Mouse (Mus musculus) left cerebral cortex, adult 8-10 months (tissue): ENCODE data around the gene Vps41. TPM values are rescaled to one million over a fixed set of nuclear protein-coding genes. Genes with fewer than 3 reads are reported as not detected.

Experiments used
- DNase-seq, 2 experiments: peaks; one replicate each; pipeline ENCODE4 v3.0.0; 2022; ENCODE audit warnings: low spot score in 2 of 2
- total RNA-seq, 4 experiments: library from RNA; stranded (reverse); gene quantifications; 2 replicates each; pipeline ENCODE4 v1.2.4; 2022

The Vps41 gene
- total RNA-seq, 4 experiments from 2014 or later: 153 to 164 (median 154) TPM

- no peak for DNase-seq
Observed at GRCm38 (mm10) chr13:18791724-18792123, 74.6 kb downstream of the Vps41 start.

DNA sequence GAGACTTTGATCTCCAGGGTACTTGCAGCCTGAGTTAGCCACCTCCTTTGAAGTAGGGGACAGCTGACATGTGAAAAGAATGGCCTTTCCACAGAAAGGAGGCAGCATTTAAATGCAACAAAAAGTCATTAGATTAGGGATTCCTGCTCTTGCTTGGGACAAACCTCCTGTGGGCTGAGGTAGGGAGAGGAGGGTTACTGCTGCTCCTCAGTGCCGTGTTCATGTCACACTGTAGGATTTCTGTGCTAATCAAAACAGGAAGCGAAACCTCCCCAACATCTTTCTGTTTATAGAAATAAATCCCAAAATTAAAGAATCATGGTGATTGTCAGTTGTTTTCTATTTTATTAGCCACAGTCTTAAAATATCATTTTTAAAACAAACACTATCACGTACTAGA lies 77.4 kb downstream of the Vps41 start:
- no peak for DNase-seq

DNA sequence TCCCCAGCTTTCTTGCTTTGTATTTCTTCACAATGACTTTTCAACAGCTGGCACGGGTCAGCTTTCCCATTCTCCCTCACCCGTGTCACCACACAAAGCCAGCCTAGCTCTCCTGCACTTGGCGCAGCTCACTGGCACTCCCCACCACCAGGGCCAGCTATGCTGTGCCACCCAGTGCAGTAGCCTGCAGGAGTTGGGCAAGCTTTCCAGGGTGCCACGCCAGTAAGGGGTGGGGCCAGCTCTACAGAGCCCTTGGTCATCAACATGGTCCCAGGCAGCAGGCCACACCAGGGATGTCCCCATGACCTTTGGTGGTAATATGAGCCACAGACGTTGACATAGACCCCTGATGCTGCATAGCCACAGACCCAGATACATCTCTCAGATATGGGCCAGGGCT lies 80.5 kb downstream of the Vps41 start:
- no peak for DNase-seq

DNA sequence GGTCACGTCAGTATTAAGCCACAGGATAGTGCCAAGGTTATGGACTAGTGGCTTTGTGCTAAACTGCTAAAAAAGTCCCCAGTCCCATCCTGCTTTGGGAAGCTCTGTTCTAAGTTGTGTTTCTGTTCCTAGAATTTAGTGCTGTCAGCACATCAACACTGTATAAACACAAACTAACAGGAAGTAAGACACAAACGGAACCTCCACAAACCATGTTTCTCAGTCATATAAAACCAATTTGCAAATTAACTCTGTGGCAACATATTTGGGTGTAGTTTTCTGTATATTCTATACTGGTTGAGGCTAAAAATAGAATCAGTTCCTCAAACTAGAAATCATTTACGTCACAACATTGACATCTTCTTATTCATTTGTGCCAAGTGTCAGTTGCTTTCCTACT lies 83.3 kb downstream of the Vps41 start:
- DNase-seq: no peak

DNA sequence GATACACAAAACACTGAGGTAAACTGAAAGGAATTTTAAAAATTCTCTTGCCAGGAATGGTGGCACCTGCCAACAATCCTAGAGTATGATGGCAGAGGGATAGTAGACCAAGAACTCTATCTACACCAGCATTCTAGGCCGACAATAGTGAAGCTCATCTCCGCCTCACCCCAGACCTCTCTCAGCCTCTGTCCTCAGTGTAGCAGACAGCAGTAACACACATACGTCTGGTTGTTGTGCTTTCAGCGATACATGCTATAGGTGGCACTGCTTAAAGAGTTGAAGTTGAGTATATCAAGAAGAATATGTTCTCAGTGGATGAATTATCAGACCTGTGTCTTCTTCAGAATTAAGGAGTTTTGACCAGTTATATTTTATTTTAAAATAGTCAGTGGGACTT lies 92.4 kb downstream of the Vps41 start:
- DNase-seq: no peak

DNA sequence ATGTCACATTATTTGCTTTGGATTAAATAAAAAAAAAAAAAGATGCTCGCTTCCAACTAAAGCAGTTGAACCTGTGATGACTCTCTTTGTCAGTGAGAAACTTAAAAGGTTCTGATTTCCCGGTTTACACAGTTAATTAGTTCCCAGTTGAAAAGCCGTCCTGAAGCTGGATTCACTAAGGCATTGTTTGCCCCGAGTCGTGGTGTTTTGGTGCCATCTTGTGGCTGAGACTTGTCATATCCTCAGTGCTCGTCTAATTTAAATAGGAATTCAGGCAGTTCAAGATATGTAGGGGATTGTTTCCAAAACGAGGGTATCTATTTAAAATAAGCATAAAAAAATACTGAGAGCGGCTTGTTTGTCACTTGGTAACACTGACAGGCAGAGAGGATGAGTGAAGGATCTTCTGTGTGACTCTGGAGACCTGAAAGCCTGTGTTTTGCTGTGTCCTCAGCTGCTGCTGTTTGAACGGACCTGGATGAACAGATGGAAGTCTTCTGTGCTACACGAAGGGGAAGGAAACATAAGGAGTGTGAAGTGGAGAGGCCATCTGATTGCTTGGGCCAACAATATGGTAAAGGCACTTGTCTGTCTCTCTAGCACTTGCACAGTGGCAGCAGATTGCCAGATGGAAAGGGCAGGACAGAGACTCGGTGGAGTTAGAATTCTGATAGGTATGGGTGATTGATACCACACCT lies 93.0 kb downstream of the Vps41 start:
- peak in 1 of 2 experiments; percentile 54 for DNase-seq

DNA sequence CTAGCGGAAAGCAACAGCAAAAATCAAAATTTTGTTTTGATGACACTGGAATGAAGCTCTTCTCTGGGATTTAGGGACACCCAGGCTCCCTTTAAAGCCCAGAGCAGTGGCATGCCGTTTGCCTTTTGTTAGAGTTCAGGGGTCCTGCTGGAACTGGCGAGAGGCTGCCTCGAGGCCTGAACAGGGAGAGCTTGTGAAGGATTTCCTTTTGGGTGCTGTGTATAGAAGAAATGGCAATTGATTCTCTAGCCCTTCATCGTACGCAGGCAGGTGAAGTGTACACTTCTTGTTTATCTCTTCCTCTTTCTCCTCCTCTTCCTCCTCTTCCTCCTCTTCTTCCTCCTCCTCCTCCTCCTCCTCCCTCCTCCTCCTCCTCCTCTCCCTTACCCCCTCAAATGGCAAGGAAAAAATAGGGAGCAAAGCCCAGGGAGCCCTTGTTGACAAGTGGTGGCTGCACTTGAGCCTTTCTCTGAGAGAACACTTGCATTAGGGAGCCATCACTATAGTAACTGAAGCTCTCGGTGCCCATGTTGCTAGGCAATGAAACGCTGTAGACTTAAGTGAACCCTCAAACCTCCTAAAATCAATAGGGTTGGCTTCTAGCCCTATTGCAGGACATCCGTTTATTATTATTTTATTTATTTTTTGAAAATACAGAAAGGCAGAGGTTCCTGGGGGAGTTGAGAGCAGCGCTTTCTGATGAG lies 107.5 kb downstream of the Vps41 start:
- no peak for DNase-seq

DNA sequence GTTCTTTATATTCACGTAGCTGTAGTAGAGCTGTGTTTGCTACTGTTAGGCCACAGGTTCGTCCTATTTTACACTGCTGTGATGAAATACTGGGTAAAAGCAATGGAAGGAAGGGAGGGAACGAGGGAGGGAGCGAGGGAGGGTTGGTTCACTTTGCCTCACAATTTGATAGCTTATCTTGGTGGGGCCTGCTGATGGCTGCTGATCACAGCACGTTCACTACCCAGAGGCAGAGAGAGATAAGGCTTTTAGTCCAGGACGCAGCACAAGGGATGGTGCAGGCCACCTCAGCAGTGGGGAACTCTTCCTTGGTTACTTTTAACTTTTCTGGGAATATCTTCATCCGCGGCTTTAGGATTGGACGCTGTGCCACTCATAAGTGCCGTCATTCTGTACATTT lies 109.9 kb downstream of the Vps41 start:
- DNase-seq: no peak

- no peak for DNase-seq
Observed at GRCm38 (mm10) chr13:18830486-18830885, 113.4 kb downstream of the Vps41 start.

GRCm38 (mm10) chr13:18839231-18839630 lies 122.1 kb downstream of the Vps41 start:
- DNase-seq: no peak

DNA sequence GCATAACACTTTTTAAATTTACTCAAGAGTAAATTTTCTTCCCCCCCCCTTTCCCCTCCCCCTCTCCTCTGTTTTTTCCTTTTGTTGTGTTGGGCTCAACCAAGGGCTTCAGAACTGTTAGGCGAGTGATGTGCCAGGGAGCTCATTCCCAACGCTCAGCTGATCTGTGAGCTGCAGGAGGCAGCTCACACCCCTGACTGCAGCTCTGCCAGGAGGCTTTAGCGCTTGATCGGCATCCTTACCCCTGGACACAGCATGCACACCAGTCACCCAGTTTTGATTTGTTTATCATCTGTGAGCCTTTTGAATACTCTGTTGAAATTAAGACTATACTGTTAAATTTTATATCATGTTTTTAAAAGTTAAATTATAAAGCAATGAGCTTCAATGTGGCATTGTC lies 123.3 kb downstream of the Vps41 start:
- no peak for DNase-seq

DNA sequence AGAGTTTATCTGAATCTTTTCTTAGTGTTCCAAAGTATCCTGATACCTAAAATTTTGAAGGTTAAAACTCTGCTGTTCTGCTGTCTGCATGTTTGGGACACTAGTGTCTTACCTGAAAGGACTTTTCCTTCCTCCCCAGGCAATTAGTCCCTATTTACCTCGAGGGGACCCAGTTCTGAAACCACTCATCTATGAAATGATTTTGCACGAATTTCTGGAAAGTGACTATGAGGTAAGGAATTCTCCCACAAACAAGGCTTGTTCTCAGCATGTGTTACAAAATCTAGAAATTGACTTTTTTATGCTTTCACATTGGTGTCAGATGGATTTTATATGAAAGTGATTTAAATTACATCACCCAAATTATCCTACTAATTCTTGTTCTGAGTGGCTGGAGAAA lies 123.9 kb downstream of the Vps41 start:
- no peak for DNase-seq

- DNase-seq: no peak
Observed at GRCm38 (mm10) chr13:18841752-18842282, 124.7 kb downstream of the Vps41 start.

- DNase-seq: no peak
Observed at GRCm38 (mm10) chr13:18842556-18842955, 125.5 kb downstream of the Vps41 start.

GRCm38 (mm10) chr13:18843546-18843945 lies 126.5 kb downstream of the Vps41 start:
- DNase-seq: no peak

- DNase-seq: no peak
Observed at GRCm38 (mm10) chr13:18847386-18847785, 130.3 kb downstream of the Vps41 start.

DNA sequence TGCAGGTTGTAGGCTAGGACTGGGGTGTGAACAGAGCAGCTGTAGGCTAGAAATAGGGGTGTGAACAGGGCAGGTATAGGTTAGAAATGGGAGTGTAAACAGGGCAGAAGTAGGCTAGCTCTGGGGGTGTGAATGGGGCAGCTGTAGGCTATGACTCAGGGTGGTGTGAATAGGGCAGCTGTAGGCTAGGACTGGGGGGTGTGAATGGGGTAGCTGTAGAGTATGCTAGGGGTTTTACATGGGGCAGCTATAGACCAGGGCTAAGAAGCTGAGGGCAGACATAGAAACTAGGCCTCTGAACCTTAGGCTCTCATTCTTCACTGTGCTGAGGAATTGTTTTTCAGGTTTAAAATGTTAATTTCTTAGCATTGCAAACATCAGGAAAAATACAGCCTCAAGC lies 132.5 kb downstream of the Vps41 start:
- DNase-seq: no peak

DNA sequence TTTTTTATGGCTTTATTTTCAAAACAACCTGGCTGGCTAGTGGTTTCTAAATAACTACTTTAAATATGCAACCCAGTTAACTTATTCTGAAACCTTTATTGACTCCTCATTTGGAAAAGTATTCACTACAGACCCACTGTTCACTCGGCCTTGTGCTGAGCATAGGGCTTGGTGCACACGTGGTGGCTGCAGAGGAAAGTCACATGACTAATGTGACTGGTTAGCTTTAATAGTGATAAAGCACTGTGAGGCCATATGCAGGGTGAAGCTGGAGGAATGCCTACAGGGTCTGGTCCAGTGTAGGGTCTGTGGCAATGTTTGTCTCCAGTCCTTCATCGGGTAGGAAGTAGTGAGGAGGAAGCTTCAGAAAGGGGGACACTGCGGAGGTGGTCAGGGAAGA lies 134.1 kb downstream of the Vps41 start:
- DNase-seq: no peak

DNA sequence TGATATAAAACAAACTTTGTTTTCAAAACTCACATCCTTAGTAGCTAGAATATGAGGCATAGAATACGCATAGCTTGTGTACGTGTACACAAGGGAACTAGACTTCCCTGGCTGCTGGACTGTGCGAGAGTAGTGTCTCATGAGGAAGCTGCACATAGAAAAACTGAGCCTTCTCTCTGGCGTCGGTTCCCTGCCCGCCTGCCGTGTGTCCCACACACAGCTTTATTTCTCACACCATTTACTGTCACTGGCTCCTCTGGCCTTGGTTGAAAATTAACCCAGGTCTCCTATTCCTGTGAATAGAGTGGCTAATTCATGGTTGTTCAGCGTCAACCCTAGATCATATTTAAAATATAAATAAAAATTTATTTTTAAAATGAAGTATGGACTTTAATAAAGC lies 135.6 kb downstream of the Vps41 start:
- no peak for DNase-seq

DNA sequence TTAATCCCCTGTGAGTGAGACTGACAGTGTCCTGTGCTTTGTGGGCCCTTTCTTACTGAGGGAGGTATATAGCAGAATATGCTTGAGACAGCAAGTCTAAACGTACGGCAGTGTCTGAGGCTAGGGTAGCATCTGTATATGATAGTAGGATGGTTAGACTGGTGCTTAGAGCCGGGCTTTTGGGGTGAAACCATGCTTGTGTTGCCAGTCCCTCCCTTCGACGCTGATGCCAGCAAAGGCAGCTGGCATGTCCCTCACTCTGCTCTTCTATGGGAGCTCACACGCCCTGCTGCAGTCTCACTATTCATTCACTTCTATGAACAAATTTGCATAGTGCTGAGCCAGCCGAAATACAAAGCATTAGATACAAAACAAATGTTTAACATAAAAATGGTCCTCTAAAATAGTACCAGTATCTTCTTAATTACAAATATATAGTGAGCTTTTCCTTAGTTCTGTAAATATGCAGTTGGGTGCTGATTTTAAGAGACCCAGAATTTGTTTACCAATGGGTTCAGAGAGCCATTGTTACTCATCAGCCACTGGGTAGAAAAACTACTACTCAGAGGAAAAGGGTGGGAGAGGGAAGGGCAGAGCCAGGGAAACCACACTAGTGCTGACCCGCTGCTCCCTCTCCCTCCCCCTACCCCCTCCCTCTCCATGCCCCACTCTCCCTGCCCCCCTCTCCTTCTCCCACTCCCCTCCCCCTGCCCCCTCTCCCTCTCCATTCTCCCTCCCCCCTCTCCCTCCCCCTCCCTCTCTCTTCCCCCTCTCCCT lies 139.1 kb downstream of the Vps41 start:
- no peak for DNase-seq

DNA sequence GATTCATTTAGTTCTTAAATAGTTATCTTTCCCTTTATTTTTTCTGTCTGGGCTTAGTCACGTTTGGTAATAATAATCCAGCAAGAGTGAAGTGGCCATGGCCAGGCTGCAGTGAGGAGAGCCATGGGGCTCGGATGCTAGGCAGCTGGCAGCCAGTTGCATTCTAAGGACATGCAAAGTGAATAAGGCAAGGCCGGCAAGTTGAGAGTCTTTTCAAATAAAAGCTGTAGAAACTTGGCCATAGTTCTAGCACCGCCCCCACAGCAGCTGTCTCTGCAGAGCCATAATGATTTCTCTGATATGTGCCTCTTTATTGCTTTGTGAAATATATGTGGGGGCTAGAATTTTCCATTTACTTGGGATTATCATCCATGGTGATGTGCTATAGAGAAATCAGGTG lies 141.1 kb downstream of the Vps41 start:
- DNase-seq: peak; percentile 39 to 87

DNA sequence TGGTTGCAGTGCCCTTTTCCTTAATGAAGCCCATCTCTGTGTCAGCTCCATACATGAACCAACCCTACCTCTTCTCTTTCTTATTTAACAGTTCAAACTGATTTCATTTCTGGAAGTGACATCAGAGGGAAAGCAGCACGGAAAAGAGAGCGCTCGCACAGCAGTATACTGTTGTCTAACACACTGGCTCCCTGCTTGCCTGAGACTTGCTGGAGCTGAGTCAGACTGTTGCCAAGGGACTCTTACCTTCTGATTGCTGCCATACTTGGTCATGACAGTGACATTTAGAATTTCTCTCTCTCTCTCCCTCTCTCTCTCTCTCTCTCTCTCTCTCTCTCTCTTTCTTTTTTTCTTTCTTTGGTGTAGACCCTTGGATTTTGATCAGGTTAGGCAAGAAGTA lies 142.3 kb downstream of the Vps41 start:
- no peak for DNase-seq
